Mouse (Mus musculus) adrenal gland, postnatal 14 days (tissue): Measurements from ENCODE around the gene Mdc1. TPM values are rescaled to one million over a fixed set of nuclear protein-coding genes. Genes with fewer than 3 reads are reported as not detected.

Source experiments
- DNase-seq: peaks from one replicate; pipeline ENCODE4 v3.0.0; 2021; ENCODE audit warnings: mixed read lengths
- total RNA-seq: library from RNA; stranded (reverse); gene quantifications from 2 replicates; pipeline ENCODE4 v1.2.3, GENCODE M21; 2021

Mdc1 gene
- total RNA-seq, 1 experiment from 2014 or later, result 20.6 TPM

DNA sequence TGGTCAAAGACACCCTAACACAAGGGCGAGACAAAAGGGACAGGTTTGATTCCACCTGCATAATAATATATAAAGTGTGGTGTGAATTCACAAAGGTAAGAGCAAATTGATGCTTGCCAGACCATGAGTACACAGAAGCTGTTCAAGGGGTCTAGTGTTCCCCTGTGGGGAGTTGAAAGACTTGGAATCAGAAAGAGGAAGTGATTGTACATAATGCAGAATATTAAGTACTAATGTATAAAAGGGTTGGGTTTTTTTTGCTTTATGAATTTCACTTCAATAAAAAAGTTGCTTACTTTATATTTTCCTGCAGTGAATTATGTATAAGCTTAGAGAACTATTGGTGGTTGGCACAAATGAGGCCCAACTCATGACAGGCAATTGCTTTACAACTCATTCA lies 18.1 kb downstream of the Mdc1 start:
- no peak for DNase-seq

DNA sequence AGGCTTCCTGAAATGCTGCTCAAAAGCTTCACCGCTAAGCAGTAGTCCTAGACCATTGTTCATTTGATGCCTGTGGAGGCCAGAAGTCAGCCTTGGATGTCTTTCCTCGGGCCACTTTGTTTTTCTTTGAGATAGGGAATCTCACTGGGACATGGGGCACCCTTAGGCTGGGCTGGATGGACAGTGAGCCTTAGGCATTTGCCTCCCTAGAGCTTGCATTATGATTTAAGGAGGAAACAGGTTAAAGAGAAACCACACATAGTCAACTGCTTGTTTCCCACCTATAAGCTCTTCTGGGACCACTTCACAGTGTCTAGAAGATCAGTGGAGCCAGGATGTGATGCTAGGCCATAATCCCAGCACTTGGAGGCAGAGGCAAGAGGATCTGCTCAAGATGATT lies 18.5 kb downstream of the Mdc1 start:
- DNase-seq, result no peak

- no peak for DNase-seq
These were observed 19.5 kb downstream of the Mdc1 start for GRCm38 (mm10) chr17:35860831-35861197.

GRCm38 (mm10) chr17:35861198-35861857 lies 20.0 kb downstream of the Mdc1 start, which contains the start of gene Nrm:
Gene Nrm (plus strand): TSS chr17:35861318.
- DNase-seq, result peak; percentile 93

DNA sequence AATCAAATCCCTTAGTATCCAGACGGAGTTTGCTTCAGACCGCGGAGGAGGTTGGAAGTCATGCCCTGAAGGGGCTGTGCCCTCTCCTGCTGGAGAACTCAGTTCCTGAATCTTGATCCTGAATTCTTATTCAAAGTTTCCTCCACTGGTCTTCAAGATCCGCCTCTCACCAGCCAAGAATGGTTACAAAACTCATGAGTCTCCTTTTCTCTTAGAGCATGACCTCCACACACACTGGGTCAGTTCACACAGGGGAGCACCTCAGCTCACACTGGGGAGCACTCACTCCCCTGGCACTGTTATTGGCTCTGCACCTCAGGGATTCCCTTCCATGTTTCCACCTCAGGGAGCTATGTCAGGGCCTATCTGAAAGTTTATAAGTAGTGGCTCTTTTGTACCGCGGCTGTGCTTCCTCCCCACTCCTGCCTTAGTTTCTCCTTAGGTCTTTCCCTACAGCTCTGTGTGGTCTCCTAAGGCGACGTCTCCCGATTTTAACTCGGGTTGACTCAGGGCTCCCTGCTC lies 23.6 kb downstream of the Mdc1 start:
- DNase-seq, result no peak

GRCm38 (mm10) chr17:35865481-35866280 lies 24.4 kb downstream of the Mdc1 start, which contains the start of gene Ppp1r18:
Gene Ppp1r18 (plus strand): TSS chr17:35865593.
- DNase-seq, result peak; percentile 82

DNA sequence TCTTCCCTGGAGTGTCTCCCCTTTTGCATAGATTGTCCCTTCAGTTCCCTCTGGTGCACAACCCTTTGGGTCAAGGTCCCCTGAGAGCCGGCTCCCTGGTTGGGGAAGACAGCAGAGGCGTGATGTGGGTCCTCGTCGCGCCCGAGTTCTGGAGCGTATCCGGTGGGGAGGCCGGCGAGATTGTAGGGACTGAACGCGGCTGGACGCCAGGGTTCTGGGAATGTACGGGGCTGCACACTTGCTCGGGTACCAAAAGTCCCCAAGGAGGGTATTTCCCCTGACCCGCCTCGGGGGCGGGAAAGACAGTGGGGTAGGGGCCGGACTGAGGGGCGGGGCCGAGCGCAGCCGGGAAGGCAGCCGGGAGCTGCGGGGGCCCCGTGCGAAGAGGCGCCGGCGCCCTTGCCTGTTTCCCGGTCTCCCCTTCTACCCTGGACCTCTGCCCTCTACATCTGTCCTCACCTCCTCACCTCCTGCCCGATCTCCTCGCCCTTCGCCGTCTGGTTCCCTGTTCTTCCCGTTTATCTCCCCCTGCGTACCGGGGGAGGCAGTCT lies 25.0 kb downstream of the Mdc1 start:
- peak; percentile 78 for DNase-seq

DNA sequence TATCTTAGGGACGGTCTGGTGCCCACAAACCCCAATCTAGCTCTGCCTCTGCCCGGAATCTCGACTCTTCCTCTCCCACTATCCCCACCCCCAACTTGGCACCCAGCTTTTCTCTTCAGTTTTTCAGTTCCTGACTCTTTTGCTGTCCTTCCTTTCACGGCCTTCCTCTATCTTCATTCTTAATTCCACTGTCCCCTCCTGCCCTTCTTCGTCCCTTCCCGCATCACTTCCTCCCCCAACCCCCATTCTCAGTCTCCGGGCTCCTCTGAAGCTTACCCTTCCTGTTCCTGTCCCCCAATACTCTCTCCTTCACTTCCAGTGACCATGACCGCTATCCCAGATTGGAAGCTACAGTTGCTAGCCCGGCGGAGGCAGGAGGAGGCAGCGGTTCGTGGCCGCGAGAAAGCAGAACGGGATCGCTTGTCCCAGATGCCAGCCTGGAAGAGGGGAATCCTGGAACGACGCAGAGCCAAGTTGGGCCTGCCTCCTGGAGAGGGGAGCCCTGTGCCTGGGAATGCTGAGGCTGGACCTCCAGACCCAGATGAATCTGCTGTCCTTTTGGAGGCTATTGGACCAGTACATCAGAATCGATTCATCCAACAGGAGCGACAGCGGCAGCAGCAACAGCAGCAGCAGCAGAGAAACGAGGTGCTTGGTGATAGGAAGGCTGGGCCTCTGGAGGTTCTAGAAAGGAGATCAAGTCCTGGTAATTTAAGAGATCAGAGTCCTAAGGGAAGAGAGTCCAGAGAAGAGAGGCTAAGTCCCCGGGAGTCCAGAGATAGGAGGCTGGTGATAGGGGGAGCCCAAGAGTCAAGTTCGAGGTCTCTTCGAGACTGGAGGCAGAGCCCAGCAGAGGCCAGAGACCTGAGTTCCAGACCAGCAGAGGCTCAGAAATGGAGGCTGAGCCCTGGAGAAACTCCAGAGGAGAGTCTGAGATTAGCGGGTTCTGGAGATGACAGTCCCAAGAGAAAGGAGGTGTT lies 25.9 kb downstream of the Mdc1 start:
- DNase-seq, result peak; percentile 62

DNA sequence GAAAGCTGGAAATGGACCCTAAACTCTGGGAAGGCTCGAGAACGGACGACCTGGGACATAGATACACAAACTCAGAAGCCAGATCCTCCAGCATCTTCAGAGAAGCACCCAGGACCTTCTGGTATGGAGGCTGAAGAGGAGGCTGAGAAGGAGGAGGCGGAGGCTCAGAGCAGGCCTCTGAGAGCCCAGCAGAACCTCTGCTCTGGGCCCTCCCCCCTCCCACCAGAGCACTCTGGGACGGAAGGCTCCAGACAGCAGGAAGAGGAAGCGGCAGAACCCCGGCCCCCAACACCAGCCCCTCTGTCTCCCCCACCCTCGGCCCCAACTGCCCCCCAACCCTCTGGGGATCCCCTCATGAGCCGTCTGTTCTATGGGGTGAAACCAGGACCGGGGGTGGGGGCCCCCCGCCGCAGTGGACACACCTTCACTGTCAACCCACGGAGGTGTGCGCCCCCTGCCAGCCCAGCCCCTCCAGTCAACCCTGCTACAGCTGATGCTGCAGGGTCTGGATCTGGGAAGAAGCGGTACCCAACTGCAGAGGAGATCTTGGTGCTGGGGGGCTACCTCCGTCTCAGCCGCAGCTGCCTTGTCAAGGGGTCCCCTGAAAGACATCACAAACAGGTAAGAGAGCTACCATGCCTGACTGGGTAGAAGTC lies 27.0 kb downstream of the Mdc1 start:
- peak; percentile 58 for DNase-seq

DNA sequence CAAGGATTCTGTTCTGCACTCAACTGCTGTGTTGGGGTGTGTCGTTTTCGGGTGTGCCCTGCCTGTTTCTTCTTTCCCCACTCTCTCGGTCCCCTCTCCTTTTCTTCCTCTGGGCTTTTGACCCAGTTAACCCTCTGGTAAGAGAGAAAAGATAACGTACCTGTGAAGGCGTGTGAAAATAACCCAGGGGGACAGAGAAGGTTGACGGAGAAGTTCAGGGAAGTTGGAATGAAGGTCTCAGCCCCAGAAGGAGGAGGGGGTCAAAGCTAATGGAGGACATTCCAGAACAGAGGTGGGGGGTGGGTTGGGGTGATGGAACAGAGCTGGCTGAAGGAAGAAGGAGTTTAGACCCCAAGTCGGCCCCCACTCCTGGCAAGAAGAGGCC lies 27.6 kb downstream of the Mdc1 start:
- no peak for DNase-seq

- peak; percentile 67 for DNase-seq
These were observed 28.2 kb downstream of the Mdc1 start for GRCm38 (mm10) chr17:35869346-35870067.

DNA sequence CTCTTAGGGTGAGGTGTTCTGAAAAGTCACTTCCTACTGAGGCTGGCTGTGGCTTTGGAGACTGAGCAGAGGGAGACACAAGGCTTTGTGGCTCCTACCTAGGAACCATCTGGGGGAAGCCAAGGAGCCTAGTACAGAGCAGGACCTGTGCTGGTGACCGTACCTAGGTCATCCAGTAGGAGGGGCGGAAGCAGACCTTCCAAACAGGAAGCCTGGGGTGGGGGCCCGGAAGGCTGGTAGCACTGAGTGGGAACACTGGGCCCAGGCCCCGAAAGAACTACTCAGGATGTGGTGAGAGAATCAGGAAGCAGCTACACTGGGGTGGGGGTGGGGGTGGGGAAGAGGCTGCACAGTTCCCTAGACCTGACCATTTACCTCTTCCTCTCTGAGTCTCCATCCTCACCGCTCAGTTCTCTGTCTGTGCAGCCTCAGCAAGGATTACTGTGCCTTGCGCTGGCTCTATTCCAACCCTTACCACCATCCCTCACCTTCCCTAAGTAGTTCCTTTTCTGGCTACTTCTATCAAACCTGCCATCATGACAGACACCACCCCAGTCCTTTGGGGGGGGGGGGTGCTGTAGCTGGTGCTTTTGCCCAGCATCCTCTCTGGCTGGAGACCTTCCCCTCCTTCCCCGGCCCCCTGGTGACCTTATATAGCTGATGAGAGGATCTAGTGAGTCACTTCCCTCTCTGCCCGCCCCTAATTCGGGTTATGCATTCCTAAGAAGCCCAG lies 29.0 kb downstream of the Mdc1 start:
- peak; percentile 77 for DNase-seq

- DNase-seq, result peak; percentile 70
These were observed 29.8 kb downstream of the Mdc1 start for GRCm38 (mm10) chr17:35870884-35871696.

GRCm38 (mm10) chr17:35873774-35874519 lies 32.6 kb downstream of the Mdc1 start:
- DNase-seq, result peak; percentile 95

- DNase-seq, result no peak
These were observed 33.4 kb downstream of the Mdc1 start for GRCm38 (mm10) chr17:35874721-35875120.

DNA sequence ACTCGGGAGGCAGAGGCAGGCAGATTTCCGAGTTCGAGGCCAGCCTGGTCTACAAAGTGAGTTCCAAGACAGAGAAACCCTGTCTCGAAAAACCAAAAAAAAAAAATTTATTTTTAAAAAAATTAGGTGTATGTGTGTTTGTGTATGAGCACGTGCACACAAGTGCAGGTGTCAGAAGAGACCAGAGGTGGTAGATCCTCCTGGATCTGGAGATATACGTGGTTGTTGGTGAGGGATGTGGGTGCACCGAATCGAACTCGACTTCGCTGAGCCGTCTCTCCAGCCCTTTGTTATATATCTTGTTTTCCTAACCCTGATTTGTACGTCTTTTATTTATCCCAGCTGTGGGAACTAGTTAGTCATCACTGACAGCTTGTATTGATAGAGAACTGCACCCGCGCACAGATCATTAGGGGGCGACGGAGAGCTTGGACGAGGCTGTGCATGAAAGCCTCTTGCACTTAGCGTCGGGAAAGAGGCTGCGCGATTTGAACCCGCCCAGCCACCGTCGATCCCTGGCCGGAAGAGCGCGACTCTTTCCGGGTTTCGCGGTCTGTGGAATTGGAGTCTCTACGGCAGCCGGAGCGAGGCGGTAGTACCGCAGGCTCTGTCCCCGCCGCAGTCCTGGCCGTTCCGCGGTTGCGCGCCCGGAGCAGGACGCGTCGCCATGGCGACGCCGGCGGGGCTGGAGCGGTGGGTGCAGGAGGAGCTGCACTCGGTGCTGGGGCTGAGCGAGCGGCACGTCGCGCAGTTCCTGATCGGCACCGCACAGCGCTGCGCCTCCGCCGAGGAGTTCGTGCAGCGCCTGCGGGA lies 38.1 kb downstream of the Mdc1 start, which contains the start of gene Dhx16:
Gene Dhx16, plus strand, starts transcription at position 575 of the 813 bp plus-strand sequence.
- DNase-seq, result peak; percentile 96

DNA sequence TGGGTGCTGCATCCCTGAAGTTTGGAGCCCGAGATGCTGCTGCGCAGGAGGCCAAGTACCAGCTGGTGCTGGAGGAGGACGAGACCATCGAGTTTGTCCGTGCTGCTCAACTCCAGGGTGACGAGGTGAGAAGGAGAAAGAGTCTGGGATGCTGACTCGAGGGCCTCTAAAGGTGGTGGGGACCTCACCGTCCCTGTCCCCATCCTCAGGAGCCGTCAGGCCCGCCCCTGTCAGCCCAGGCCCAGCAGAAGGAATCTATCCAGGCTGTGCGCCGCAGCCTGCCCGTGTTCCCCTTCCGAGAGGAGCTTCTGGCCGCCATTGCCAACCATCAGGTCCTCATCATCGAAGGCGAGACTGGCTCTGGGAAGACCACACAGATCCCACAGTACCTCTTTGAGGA lies 41.6 kb downstream of the Mdc1 start:
- DNase-seq, result no peak
